Mouse (Mus musculus) midbrain, postnatal 0 days (tissue): ENCODE results near the gene Grxcr1. TPM values are rescaled to one million over a fixed set of nuclear protein-coding genes. Genes with fewer than 3 reads are reported as not detected.

ENCODE experiments used
- ATAC-seq: fragments of 200-750 bp; cut with Nextera tagmentation; 2 replicates; pipeline ENCODE4 v1.8.0; 2017; ENCODE audit warnings: moderate number of reproducible peaks, mild to moderate bottlenecking, moderate TSS enrichment, moderate library complexity; ENCODE audit not compliant: low FRiP score
- DNase-seq: peaks from one replicate; pipeline ENCODE4 v3.0.0-alpha.2; 2015; ENCODE audit warnings: low spot score
- H3K27ac ChIP-seq: fragments of 300-500 bp; sonication (generic); 2 replicates; pipeline ENCODE4 v1.5.1; 2014; ENCODE audit warnings: low read depth, mild to moderate bottlenecking, low read length, mixed read lengths
- H3K27me3 ChIP-seq: fragments of 300-500 bp; sonication (generic); 2 replicates; pipeline ENCODE4 v1.6.1; 2014; ENCODE audit warnings: low read length, control low read depth, mixed read lengths; ENCODE audit not compliant: insufficient read depth
- H3K36me3 ChIP-seq: fragments of 300-500 bp; sonication (generic); 2 replicates; pipeline ENCODE4 v1.6.1; 2014; ENCODE audit warnings: low read length, control low read depth, mixed read lengths; ENCODE audit not compliant: insufficient read depth
- H3K4me1 ChIP-seq: fragments of 300-500 bp; sonication (generic); 2 replicates; pipeline ENCODE4 v1.6.1; 2014; ENCODE audit warnings: mild to moderate bottlenecking, control low read depth, antibody characterized with exemption, low read length, mixed read lengths; ENCODE audit not compliant: insufficient read depth
- H3K4me2 ChIP-seq: fragments of 300-500 bp; sonication (generic); 2 replicates; pipeline ENCODE4 v1.6.1; 2014; ENCODE audit warnings: low read depth, mild to moderate bottlenecking, low read length, mixed read lengths; ENCODE audit not compliant: poor library complexity, severe bottlenecking
- H3K4me3 ChIP-seq: fragments of 300-500 bp; sonication (generic); 2 replicates; pipeline ENCODE4 v1.5.1; 2014; ENCODE audit warnings: low read depth, mild to moderate bottlenecking, low read length, moderate library complexity
- H3K9ac ChIP-seq: fragments of 300-500 bp; sonication (generic); replicated peaks from 2 replicates; pipeline ENCODE4 v1.6.1; 2014; ENCODE audit warnings: mild to moderate bottlenecking, low read length, moderate library complexity, mixed read lengths; ENCODE audit not compliant: poor library complexity, severe bottlenecking
- H3K9me3 ChIP-seq: fragments of 300-500 bp; sonication (generic); 2 replicates; pipeline ENCODE4 v1.6.1; 2016; ENCODE audit warnings: low read length, control low read depth
- CTCF ChIP-seq: IDR thresholded peaks from 2 replicates; pipeline ENCODE4 v1.5.1; 2016; ENCODE audit warnings: antibody characterized with exemption, mild to moderate bottlenecking
- WGBS: fragments of 180-500 bp; shearing (Covaris S2); extraction: QIAGEN DNeasy Blood & Tissue Kit; methylation state at CpG from one replicate; pipeline ENCODE4 v1.1.7; 2014; 5-methylcytosine and 5-hydroxymethylcytosine counted together
- polyA plus RNA-seq: library from polyadenylated mRNA; unstranded; fragments of >200 nt; fragmentation: Nextera tagmentation; extraction: Ambion mirVana; gene quantifications from 2 replicates; pipeline ENCODE4 v1.2.1, GENCODE M21; 2015
- total RNA-seq: library from RNA; depleted of rRNA; stranded (reverse); fragments of >200 nt; gene quantifications from 2 replicates; pipeline ENCODE4 v1.2.3, GENCODE M21; 2014

Grxcr1 gene
- total and polyA plus RNA-seq, 2 experiments from 2014 or later, result not detected

- WGBS, result 81% methylated on average over 3 of the region's 3 CpGs
- H3K4me1 ChIP-seq, result no peaks in the 10 kb centered on the region
- ATAC-seq (no peak), DNase-seq (no peak)
- H3K9ac ChIP-seq, result no peak overlapping the region
- no peak overlapping the region for H3K4me2 ChIP-seq
- H3K4me3 ChIP-seq, result no peak overlapping the region
- no peaks in the 10 kb centered on the region for H3K9me3 ChIP-seq
- H3K27me3 ChIP-seq, result no peaks in the 10 kb centered on the region
- H3K36me3 ChIP-seq, result no peaks in the 10 kb centered on the region
- no peak for TF ChIP-seq CTCF
- no peak overlapping the region for H3K27ac ChIP-seq
These were observed 25.9 kb downstream of the Grxcr1 start for GRCm38 (mm10) chr5:68057574-68057973.

DNA sequence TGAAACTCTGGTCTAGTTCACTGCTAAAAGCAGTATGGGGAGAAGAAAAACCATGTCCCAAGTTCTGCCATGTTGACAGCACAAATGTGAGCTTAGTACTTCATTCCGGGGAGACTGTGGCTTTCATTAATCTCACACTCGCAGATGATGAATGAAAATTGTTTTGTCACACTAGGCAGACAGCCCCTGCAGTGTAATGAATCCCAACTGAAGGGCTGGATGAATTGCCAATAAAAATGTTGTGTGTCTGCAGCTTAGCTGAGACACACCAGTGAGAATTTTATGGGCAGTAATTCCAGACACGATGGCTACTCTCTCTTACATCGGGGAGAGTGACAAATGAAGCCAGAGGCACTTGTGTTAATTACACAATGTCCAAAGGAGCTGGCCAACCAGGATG, 37.1 kb downstream of the Grxcr1 start:
- H3K27me3 ChIP-seq, result no peaks in the 10 kb centered on the region
- TF ChIP-seq CTCF, result no peak
- peak; percentile 26 for DNase-seq
- H3K4me2 ChIP-seq, result no peak overlapping the region
- H3K27ac ChIP-seq, result no peak overlapping the region
- 47% methylated on average over 4 of the region's 4 CpGs for WGBS
- no peak overlapping the region for H3K4me3 ChIP-seq
- no peak for ATAC-seq
- H3K36me3 ChIP-seq, result no peaks in the 10 kb centered on the region
- H3K9ac ChIP-seq, result no peak overlapping the region
- no peaks in the 10 kb centered on the region for H3K4me1 ChIP-seq
- no peaks in the 10 kb centered on the region for H3K9me3 ChIP-seq

DNA sequence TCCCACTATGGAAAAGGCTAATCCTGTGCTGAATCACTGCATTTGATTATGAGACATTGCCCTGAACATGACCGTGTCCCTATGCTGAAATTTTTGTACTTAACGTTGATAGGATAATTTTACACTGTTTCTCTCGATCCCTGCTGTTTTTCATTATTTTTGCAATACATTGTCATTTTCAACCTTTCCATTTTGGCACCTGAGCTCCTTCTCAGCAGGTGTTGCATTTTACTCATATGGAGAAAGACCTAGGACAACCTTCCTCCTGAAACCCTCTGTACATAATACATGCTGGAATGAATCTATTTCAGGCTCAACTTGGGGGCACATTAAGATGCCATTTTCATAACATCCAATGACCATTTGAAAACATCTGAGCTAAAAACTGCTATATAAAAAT, 38.7 kb downstream of the Grxcr1 start:
- Histone ChIP-seq H3K36me3 (no peaks in the 10 kb centered on the region), H3K4me1 (no peaks in the 10 kb centered on the region), H3K4me3 (no peak overlapping the region), H3K27ac (no peak overlapping the region), H3K9ac (no peak overlapping the region), H3K27me3 (no peaks in the 10 kb centered on the region), H3K9me3 (no peaks in the 10 kb centered on the region), H3K4me2 (no peak overlapping the region)
- WGBS, result 89% methylated on average over 3 of the region's 3 CpGs
- no peak for ATAC-seq
- TF ChIP-seq CTCF, result no peak
- no peak for DNase-seq

DNA sequence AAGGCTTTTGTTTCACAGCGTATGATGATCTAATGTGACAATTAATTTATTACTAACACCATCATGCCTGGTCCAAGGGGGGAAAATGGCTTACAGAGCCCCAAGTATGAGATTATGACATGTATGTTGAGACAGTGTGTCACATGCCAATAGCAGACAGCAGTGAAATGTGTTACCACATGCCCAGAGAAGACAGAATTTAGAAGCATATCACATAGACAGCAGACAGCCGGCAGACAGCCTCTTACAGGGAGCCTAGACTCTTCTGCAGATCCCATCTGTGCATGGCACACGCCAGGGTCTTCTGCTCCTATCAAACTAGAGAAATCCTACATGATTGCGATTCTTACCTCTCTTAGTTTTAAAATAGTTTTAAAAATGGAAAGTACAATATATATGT, 40.2 kb downstream of the Grxcr1 start:
- no peak overlapping the region for H3K27ac ChIP-seq
- no peak overlapping the region for H3K4me3 ChIP-seq
- H3K36me3 ChIP-seq, result no peaks in the 10 kb centered on the region
- DNase-seq (no peak), ATAC-seq (no peak)
- TF ChIP-seq CTCF, result no peak
- no peaks in the 10 kb centered on the region for H3K9me3 ChIP-seq
- H3K4me1 ChIP-seq, result no peaks in the 10 kb centered on the region
- WGBS, result 93% methylated on average over 4 of the region's 4 CpGs
- H3K9ac ChIP-seq, result no peak overlapping the region
- no peak overlapping the region for H3K4me2 ChIP-seq
- H3K27me3 ChIP-seq, result no peaks in the 10 kb centered on the region

DNA sequence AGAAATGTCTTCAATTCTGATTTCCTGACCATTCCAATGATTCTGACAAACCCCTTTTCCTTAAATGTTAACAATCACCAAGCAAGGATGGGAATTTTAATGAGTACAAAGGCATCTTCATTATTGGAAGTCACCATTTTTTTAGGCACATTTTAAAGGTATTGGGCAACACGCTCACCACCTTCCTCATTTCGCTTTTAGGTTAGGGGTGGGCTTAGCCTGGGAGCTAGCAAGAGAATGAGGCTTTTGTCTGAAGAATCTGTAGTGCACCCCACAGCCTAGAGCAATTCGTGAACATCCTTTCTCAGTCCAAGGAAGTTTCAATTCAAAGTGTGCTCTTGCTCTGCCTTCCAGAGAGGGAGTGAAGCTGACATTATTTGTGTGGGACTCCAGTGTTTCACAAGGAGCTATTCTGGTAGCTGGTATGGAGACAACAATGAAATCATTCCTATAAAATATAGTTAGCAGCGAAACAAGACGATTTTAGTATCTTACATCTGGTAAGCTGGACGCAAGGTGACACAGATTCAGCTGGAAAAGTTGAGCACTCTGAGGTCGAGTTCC, 55.0 kb downstream of the Grxcr1 start:
- H3K4me3 ChIP-seq, result no peak overlapping the region
- H3K9me3 ChIP-seq, result no peaks in the 10 kb centered on the region
- no peak for TF ChIP-seq CTCF
- WGBS, result 76% methylated on average over 7 of the region's 7 CpGs
- no peaks in the 10 kb centered on the region for H3K27me3 ChIP-seq
- H3K4me2 ChIP-seq, result no peak overlapping the region
- H3K27ac ChIP-seq, result no peak overlapping the region
- H3K36me3 ChIP-seq, result no peaks in the 10 kb centered on the region
- no peak for ATAC-seq
- H3K4me1 ChIP-seq, result no peaks in the 10 kb centered on the region
- H3K9ac ChIP-seq, result no peak overlapping the region
- no peak for DNase-seq

GRCm38 (mm10) chr5:68087174-68087573, 55.5 kb downstream of the Grxcr1 start:
- H3K27me3 ChIP-seq, result no peaks in the 10 kb centered on the region
- no peak for ATAC-seq

More at GRCm38 (mm10) chr5:68087174-68087573, 55.5 kb downstream of the Grxcr1 start:
- no peak for TF ChIP-seq CTCF
- no peaks in the 10 kb centered on the region for H3K9me3 ChIP-seq
- 72% methylated on average over 3 of the region's 3 CpGs for WGBS
- H3K4me2 ChIP-seq, result no peak overlapping the region
- H3K27ac ChIP-seq, result no peak overlapping the region
- no peak for DNase-seq
- no peak overlapping the region for H3K4me3 ChIP-seq
- H3K36me3 ChIP-seq, result no peaks in the 10 kb centered on the region
- H3K9ac ChIP-seq, result no peak overlapping the region
- no peaks in the 10 kb centered on the region for H3K4me1 ChIP-seq
